Mouse (Mus musculus) cerebellum, adult (tissue): ENCODE results near the gene Tor3a.
"Not testable (repeated sequence)": the region's sequence is repeated elsewhere in the genome, so short reads cannot be mapped to it uniquely, and the experiment has no call there.

ENCODE experiments used
- ATAC-seq: cut with Nextera tagmentation; 2 replicates; pipeline ENCODE4 v1.9.2; 2017; ENCODE audit warnings: mild to moderate bottlenecking, moderate library complexity, mixed read lengths; ENCODE audit not compliant: insufficient number of reproducible peaks, low FRiP score, low TSS enrichment

The Tor3a gene

DNA sequence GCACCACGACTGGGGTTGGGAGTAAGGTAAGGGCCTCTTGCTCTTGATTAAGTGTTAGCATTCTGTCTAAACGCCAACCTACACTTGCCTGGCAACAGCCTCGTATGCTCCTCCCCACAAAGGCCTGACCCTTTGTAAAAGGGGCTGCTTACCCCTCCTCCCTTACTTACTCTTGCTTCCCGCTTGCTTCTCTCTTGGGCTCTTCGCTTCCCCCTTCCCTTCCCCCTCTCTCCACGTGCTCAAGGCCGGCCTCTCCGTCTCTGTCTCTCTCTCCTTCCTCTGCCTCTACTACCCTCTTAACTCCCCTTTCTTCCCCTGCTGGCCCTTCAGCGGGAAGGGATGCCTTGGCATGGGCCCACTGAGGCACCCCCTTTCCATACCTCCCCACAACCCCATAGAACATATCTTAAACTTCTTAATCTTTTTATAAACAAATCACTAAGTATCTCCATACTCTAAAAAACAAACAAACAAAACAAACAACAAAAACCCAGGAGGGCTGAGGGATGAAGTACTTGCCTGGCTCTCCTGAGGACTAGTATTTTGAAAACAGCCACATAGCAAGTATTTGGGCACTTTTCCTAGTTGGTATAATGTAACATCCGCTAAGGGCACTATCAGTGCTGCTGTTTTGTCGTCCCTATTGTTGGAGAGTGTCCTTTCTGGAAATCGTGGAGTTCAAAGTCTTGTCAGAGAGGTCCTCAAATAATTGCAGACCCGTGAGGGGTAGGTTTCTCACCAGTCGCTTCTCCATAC lies 1.3 kb downstream of the Tor3a start:
- no peak for ATAC-seq

- no peak for ATAC-seq
Measured at GRCm38 (mm10) chr1:156671921-156672320, 2.2 kb downstream of the Tor3a start.

DNA sequence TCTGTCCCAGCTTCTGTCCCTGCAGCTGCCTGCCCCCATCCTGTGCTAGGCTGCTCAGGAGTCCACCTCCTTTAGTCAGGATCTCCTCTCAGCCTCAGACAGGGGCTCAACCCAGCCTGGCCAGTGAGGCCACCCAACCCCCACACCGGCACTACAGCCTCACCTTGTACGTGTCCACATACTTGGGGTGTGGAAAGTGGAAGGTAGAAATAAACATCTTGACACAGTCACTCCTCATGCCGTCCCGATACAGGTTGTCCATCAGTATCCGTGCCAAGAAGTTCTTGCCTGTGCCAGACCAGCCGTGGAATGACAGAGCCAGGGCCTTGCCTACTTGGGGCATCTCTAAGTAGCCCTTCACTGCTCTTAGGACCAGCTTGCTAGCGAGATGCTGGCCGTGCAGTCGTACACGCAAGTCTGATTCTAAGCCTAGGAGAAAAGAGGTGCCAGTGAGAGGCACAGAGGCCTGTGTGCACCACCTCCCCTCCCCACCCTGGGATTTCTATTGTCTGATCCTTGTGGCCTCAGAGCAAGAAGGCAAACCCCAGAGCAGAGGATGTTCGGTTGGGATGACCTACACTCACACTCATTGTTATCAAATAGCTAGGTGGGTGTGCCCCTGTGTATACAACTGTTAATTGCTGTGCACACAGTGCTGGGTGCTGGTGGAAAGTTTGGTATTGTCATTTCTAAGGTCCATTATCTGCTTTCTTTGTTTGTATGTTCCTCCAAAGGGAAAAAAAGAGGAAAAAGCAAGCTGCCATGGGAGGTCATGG lies 4.8 kb downstream of the Tor3a start:
- no peak for ATAC-seq

DNA sequence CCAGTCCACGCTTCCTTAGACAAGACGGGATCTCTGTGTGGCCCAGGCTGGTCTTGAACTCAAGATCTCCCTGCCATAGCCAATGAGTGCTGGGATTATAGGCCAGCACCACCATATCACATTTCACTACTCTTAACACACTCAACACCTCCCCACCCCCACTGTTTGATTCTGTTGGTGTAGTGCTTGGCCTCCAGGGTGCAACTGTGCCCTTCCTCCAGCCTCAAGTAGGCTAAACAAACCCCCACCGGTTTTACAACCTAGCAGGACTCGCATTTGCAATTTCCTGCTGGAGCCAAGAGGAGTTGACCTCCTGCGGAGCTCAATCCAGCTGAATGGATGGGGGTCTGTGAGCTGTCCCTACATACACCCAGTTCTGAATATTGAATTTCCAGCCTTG lies 5.6 kb downstream of the Tor3a start:
- ATAC-seq = no peak

DNA sequence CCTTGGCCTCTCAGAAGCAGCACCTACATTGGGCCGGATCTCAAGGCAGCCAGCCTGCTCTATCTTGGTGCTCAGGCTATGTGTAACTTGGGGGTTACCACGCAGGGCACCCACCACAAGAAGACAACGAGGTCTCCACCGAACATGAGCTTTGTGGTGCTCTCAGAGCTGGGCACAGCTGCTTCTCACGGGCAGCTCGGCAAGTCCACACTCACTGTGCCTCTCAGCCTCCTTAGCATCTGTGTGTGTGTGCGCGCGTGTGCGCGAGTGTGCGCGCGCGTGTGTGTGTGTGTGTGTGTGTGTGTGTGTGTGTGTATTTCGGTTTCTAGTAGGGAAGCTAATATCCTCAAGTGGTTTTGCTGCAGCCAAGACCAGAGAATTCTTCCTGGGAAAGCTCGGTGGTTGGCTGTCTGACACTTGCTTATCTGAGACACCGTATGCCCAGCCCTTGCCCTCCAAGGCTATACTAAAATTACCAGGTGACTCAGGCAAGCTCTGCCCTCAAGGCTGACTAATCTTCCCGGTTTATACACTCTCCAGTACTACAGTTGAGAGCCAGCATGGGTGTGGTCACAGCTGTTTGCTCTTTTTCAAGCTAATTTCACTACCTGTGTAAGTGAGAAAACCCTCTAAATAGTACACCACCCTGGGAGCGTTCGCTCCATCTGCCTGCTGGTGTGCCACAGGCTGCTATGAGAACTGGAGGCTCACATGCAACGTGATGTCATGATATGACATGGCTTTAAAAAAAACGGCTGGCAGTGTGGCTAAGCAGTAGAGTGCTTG lies 6.8 kb downstream of the Tor3a start:
- ATAC-seq = no peak

DNA sequence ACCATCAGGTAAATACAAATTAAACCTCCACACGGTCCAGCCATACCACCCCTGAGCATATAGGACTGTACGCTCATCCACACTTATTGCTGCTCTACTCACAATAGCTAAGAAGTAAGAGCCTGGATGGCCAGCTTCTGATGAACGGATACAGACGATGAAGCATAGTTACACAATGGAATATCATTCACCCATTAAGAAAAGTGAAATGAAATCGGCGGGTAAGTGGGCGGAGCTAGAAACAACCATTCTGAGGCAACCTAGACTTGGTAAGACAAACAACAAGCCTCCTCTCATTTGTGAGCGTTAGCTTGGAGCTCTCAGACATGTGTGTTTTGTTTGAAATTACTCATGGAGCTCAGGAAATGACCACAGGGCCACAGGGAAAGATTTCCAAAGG lies 8.4 kb downstream of the Tor3a start:
- no peak for ATAC-seq

- ATAC-seq = not testable (repeated sequence)
Measured at GRCm38 (mm10) chr1:156660660-156661236, 13.4 kb downstream of the Tor3a start.

- ATAC-seq = no peak
Measured at GRCm38 (mm10) chr1:156659906-156660659, 14.1 kb downstream of the Tor3a start.

DNA sequence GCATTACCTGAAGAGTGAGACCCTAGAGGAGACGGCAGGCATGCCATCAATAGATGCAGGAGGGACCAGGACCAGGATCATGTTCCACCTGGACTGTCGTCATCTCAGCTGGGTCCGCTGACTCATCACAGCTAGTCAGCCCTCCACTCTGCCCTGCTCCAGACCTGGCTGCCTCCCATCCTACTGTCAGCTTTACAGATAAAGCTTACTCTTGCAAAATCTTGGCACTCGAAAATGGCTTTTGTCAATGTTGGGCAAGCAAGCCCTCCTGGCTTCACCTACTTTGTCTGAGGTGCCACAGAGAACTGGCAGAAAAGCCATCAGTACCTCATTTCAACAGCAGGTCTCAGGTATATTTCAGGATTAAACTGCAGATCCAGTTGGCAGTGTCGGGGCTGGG lies 15.5 kb downstream of the Tor3a start:
- ATAC-seq = peak; percentile 77

GRCm38 (mm10) chr1:156657523-156657922 lies 16.6 kb downstream of the Tor3a start:
- no peak for ATAC-seq

- ATAC-seq = no peak
Measured at GRCm38 (mm10) chr1:156654735-156655530, 19.2 kb downstream of the Tor3a start.

DNA sequence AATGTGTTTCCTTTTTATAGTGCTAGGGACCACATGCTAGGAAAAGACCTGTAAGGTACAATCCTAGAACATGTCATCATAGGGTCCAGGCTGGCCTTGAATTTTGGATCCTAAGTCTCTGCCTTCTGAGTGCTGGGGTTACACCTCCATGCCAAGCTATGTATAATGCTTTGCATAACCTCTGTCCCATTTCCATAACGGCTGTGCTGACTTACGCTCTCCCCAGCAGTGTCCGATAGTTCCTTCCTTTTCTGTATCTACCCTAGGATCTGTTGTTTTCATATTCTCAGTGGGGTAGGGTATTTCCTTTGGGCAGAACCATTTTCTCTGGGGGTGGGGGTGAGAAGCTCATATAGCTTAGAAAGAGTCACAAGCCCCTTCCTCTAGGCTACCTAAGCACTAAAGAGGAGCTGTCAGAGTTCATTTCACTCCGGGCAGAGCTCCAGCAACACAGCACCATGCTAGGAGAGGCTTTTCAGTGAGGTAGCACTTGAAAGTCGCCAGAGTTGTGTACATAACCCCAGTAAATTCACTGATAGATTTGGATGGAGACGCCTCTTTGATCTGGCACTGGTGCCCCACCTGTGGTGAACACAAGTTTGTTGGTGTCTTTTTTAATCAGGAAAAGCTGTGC lies 21.9 kb downstream of the Tor3a start:
- ATAC-seq = no peak

DNA sequence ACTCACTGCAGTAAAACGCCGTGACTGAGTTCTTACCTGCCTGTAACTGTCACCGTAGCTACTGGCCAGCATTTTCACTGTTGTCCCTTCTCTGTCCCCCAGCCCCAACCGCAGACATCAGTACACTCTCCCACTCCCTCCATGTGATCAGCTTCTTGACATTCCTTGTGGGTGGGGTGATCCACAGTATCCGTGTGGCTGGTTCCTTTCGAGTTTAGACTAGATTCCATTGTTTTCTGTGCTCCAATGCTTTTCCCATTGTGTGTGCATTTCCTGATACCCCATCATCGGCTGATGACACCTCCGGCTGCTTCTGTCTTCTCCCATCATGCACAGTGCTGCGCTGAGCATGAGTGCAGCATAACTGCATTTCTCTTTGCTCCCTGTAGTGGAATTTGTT lies 23.5 kb downstream of the Tor3a start:
- ATAC-seq = no peak

DNA sequence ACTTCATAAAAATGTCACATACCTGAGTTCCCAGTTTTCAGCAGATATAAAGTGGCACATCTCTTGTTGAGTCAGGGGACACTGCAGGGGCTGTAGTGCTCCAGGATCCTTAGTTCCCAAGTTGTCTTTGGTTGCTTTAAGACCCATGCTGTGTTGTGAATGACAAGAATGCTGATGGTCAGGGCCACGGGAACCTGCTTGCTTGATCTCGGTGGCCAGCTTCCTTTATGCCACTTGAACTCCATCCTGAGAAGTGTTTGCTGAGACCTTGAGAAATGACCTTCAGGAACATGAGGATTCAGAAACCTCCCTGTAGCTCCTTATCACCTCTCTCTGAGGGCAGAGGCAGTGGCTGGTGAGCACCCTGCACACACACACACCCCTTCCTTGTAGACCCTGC lies 25.5 kb downstream of the Tor3a start:
- ATAC-seq = no peak

DNA sequence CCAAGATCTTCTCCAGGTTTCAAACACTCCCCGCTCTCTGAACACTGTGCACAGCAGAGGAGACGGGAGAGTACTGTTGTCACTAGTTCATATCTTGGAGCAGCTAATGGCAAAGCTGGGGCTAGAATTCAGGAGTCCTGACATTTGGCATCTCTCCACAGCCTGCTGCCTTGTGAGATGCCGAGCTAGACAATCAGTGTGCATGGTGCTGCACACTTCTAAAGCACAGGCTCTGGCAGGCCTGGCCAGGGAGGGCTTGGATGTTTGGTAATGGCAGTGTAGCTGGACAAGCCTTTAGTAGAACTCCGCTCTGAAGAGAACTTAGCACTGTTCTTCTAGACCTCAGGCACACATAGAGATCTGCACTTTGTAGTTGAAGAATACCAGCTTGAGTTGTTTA lies 28.2 kb downstream of the Tor3a start:
- ATAC-seq = peak; percentile 19; the same call in 1 of the 2 replicates

DNA sequence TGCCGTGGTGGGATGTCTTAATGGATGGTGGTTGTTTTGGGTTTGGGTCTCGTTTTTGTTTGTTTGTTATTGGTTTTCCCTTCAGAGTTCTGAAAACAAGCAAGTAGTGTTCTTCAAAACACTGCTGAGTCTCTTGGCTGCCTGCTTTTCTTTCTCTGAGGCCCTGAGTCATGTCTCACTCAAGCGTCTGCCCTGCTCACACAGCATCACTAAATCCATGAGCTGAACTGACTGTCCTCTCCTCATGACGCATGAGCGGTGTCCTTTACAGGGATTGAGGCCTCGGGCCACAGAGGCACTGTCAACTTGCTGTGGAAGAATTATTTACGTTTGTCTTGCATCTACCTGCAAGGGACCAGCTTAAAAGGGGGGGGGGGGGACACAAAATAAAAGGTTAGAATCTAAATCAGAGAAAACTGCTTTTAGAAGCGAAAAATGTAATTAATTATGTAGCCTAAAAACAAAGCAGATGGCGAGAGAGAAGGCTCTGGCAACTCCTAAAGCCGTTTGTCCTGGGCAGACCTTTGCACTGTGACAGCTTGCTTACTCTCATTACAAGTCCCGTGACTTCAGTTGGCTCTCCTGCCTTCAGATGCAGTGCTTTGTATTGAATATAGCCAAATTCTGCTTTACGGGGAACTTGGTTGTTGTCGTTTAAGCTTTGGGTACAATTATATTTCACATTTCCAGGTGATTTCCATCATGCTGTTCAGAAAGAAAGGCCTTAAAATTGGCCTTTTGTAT lies 29.2 kb downstream of the Tor3a start:
- peak; percentile 74 for ATAC-seq

DNA sequence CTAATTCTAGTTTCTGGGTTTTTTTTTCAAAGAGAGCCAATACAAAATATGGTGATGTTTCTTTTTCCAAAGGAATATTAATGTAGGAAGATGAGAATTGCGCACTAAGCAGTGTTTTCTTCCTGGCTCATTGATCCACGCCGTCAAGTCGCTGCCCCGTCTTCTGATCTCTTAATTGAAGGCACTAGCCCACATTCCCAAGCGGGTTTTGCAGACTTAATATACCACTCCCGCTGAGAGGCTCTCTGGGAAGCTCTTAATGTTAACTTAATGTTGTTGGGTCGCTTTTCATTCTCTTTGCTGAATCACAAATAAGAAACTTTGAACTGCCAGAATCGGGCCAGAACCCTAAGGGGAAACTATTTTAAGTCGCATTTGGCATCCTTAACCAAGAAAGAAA lies 30.1 kb downstream of the Tor3a start:
- no peak for ATAC-seq

DNA sequence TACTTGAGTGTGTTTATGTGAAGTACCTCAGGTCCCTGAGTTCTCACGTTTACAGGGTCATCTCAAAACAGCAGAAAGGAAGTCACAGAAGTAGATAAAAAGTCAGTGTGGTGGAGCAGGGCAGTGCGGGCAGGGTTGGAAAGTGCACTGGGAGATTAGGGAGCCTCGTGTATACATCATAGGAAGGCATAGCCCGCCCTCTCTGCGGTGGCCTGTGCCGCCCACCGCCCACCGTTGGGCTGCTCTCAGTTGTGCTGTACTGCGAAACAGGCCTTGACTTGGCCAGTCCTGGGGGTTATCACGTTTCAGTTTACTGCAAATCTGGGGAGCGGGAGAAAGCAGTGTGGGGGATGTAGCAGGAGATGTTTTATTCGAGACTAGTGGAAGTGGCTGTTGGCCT lies 31.3 kb downstream of the Tor3a start:
- ATAC-seq = no peak
